Mouse (Mus musculus) forebrain, embryonic 12.5 days (tissue): ENCODE measurements at regions not wholly inside any gene's neighbourhood (a gene's known extent, or its start where the extent isn't known, plus 50 kb on each side); places are given as distances from the start of the nearest gene placed in this dataset.
A peak's percentile ranks its signal among the peaks of the same experiment; 100 is the strongest.
"Not testable (repeated sequence)": the region's sequence is repeated elsewhere in the genome, so short reads cannot be mapped to it uniquely, and the experiment has no call there.

Experiments used
- ATAC-seq: fragments of 200-750 bp; cut with Nextera tagmentation; 2 replicates; pipeline ENCODE4 v1.8.0; 2017; ENCODE audit warnings: moderate TSS enrichment; ENCODE audit not compliant: low FRiP score
- H3K27ac ChIP-seq: fragments of 300-500 bp; sonication (generic); 2 replicates; pipeline ENCODE4 v1.5.1; 2016; ENCODE audit warnings: mild to moderate bottlenecking
- H3K27me3 ChIP-seq: fragments of 300-500 bp; sonication (generic); 2 replicates; pipeline ENCODE4 v1.6.1; 2016; ENCODE audit warnings: mild to moderate bottlenecking
- H3K36me3 ChIP-seq: fragments of 300-500 bp; sonication (generic); replicated peaks from 2 replicates; pipeline ENCODE4 v1.6.1; 2016; ENCODE audit warnings: mild to moderate bottlenecking
- H3K4me1 ChIP-seq: fragments of 300-500 bp; sonication (generic); 2 replicates; pipeline ENCODE4 v1.6.1; 2016
- H3K4me2 ChIP-seq: fragments of 300-500 bp; sonication (generic); 2 replicates; pipeline ENCODE4 v1.6.1; 2016; ENCODE audit warnings: mild to moderate bottlenecking, moderate library complexity
- H3K4me3 ChIP-seq: fragments of 300-500 bp; sonication (generic); replicated peaks from 2 replicates; pipeline ENCODE4 v1.5.1; 2016; ENCODE audit warnings: mild to moderate bottlenecking
- H3K9ac ChIP-seq: fragments of 300-500 bp; sonication (generic); 2 replicates; pipeline ENCODE4 v1.6.1; 2016; ENCODE audit warnings: mild to moderate bottlenecking
- H3K9me3 ChIP-seq: fragments of 300-500 bp; sonication (generic); 2 replicates; pipeline ENCODE4 v1.6.1; 2016
- WGBS: fragments of 180-500 bp; shearing (Covaris S2); methylation state at CpG from one replicate; pipeline ENCODE4 v1.1.7; 2016; 5-methylcytosine and 5-hydroxymethylcytosine counted together

- H3K4me2 ChIP-seq = no peak overlapping the region
- no peaks in the 10 kb centered on the region for H3K4me1 ChIP-seq
- H3K4me3 ChIP-seq = no peak overlapping the region
- no peaks in the 10 kb centered on the region for H3K36me3 ChIP-seq
- no peak overlapping the region for H3K9ac ChIP-seq
- H3K27me3 ChIP-seq = no peaks in the 10 kb centered on the region
- no peak for ATAC-seq
- 76% methylated on average over 5 of the region's 5 CpGs for WGBS
- H3K27ac ChIP-seq = no peak overlapping the region
- no peaks in the 10 kb centered on the region for H3K9me3 ChIP-seq
Measured at GRCm38 (mm10) chr17:42956588-42956987, 59.8 kb upstream of the Tnfrsf21 start.

- H3K27ac ChIP-seq = no peak overlapping the region
- H3K36me3 ChIP-seq = no peaks in the 10 kb centered on the region
- no peak overlapping the region for H3K4me3 ChIP-seq
- WGBS = 62% methylated on average over 2 of the region's 2 CpGs
- H3K9ac ChIP-seq = no peak overlapping the region
- no peak for ATAC-seq
- H3K9me3 ChIP-seq = no peaks in the 10 kb centered on the region
- no peaks in the 10 kb centered on the region for H3K27me3 ChIP-seq
- H3K4me1 ChIP-seq = no peaks in the 10 kb centered on the region
- no peak overlapping the region for H3K4me2 ChIP-seq
Measured at GRCm38 (mm10) chr17:42954722-42955121, 61.6 kb upstream of the Tnfrsf21 start.

- no peaks in the 10 kb centered on the region for H3K27me3 ChIP-seq
- H3K27ac ChIP-seq = no peak overlapping the region
- no peaks in the 10 kb centered on the region for H3K9me3 ChIP-seq
- no peak overlapping the region for H3K4me2 ChIP-seq
- no peak overlapping the region for H3K4me3 ChIP-seq
- no peaks in the 10 kb centered on the region for H3K4me1 ChIP-seq
- no peaks in the 10 kb centered on the region for H3K36me3 ChIP-seq
- ATAC-seq = no peak
- 87% methylated on average over 2 of the region's 2 CpGs for WGBS
- H3K9ac ChIP-seq = no peak overlapping the region
Measured at GRCm38 (mm10) chr17:42944453-42944852, 68.0 kb upstream of the Cd2ap start.

GRCm38 (mm10) chr17:42943272-42943696 lies 66.8 kb upstream of the Cd2ap start:
- H3K9ac ChIP-seq = no peak overlapping the region
- no peak overlapping the region for H3K4me2 ChIP-seq
- H3K27ac ChIP-seq = no peak overlapping the region
- peak; percentile 76 for ATAC-seq
- no peak overlapping the region for H3K4me3 ChIP-seq
- H3K4me1 ChIP-seq = no peaks in the 10 kb centered on the region
- no peaks in the 10 kb centered on the region for H3K36me3 ChIP-seq
- no peaks in the 10 kb centered on the region for H3K27me3 ChIP-seq
- no peaks in the 10 kb centered on the region for H3K9me3 ChIP-seq
- 13% methylated on average over 9 of the region's 9 CpGs for WGBS

GRCm38 (mm10) chr17:42939476-42939875 lies 63.0 kb upstream of the Cd2ap start:
- 89% methylated on average over 7 of the region's 7 CpGs for WGBS
- ATAC-seq = no peak
- no peak overlapping the region for H3K27ac ChIP-seq

GRCm38 (mm10) chr17:42938579-42938978 lies 62.1 kb upstream of the Cd2ap start:
- Histone ChIP-seq H3K4me1 (no peaks in the 10 kb centered on the region), H3K4me3 (no peak overlapping the region), H3K9ac (no peak overlapping the region), H3K27ac (no peak overlapping the region), H3K9me3 (no peaks in the 10 kb centered on the region), H3K36me3 (no peaks in the 10 kb centered on the region), H3K27me3 (no peaks in the 10 kb centered on the region), H3K4me2 (no peak overlapping the region)
- ATAC-seq = no peak
- WGBS = 70% methylated on average over 1 of the region's 1 CpGs

More at GRCm38 (mm10) chr17:42939476-42939875, 63.0 kb upstream of the Cd2ap start:
- Histone ChIP-seq H3K4me3 (no peak overlapping the region), H3K36me3 (no peaks in the 10 kb centered on the region), H3K9me3 (no peaks in the 10 kb centered on the region), H3K27me3 (no peaks in the 10 kb centered on the region), H3K4me1 (no peaks in the 10 kb centered on the region), H3K4me2 (no peak overlapping the region), H3K9ac (no peak overlapping the region)

GRCm38 (mm10) chr17:42937480-42937879 lies 61.0 kb upstream of the Cd2ap start:
- 95% methylated on average over 3 of the region's 3 CpGs for WGBS
- H3K9ac ChIP-seq, ATAC-seq: not testable (repeated sequence)

GRCm38 (mm10) chr17:42934068-42934467 lies 57.6 kb upstream of the Cd2ap start:
- no peak overlapping the region for H3K27ac ChIP-seq
- H3K4me1 ChIP-seq = no peaks in the 10 kb centered on the region
- no peak overlapping the region for H3K4me3 ChIP-seq
- H3K27me3 ChIP-seq = no peaks in the 10 kb centered on the region
- 75% methylated on average over 3 of the region's 3 CpGs for WGBS
- no peak overlapping the region for H3K4me2 ChIP-seq
- no peak for ATAC-seq
- H3K9ac ChIP-seq = no peak overlapping the region
- H3K36me3 ChIP-seq = no peaks in the 10 kb centered on the region
- H3K9me3 ChIP-seq = no peaks in the 10 kb centered on the region

More at GRCm38 (mm10) chr17:42937480-42937879, 61.0 kb upstream of the Cd2ap start:
- not testable (repeated sequence) for H3K4me2 ChIP-seq, H3K4me3 ChIP-seq, H3K36me3 ChIP-seq, H3K9me3 ChIP-seq, H3K27ac ChIP-seq, H3K4me1 ChIP-seq, H3K27me3 ChIP-seq

- H3K27me3 ChIP-seq = no peaks in the 10 kb centered on the region
- H3K4me2 ChIP-seq = no peak overlapping the region
- no peak overlapping the region for H3K27ac ChIP-seq
- 85% methylated on average over 7 of the region's 7 CpGs for WGBS
- H3K4me3 ChIP-seq = no peak overlapping the region
- H3K9me3 ChIP-seq = no peaks in the 10 kb centered on the region
- H3K4me1 ChIP-seq = no peaks in the 10 kb centered on the region
- no peaks in the 10 kb centered on the region for H3K36me3 ChIP-seq
- no peak for ATAC-seq
- no peak overlapping the region for H3K9ac ChIP-seq
Measured at GRCm38 (mm10) chr17:42933335-42934004, 57.0 kb upstream of the Cd2ap start.

- H3K27ac ChIP-seq = no peak overlapping the region
- no peak overlapping the region for H3K4me2 ChIP-seq
- H3K9me3 ChIP-seq = no peaks in the 10 kb centered on the region
- no peaks in the 10 kb centered on the region for H3K4me1 ChIP-seq
- WGBS = 93% methylated on average over 4 of the region's 4 CpGs
- no peak overlapping the region for H3K9ac ChIP-seq
- H3K36me3 ChIP-seq = no peaks in the 10 kb centered on the region
- no peaks in the 10 kb centered on the region for H3K27me3 ChIP-seq
- ATAC-seq = no peak
- H3K4me3 ChIP-seq = no peak overlapping the region
Measured at GRCm38 (mm10) chr17:42927320-42927719, 50.9 kb upstream of the Cd2ap start.
